Mouse (Mus musculus) T-helper 2 cell (primary cell): Measurements from ENCODE around the gene Ugt1a7c.
"Not testable (repeated sequence)": the region's sequence is repeated elsewhere in the genome, so short reads cannot be mapped to it uniquely, and the experiment has no call there.

ENCODE experiments used
- in situ Hi-C: fragments of 300-600 bp; cut with MboI, MseI; formaldehyde crosslinking; loops from one replicate; pipeline ENCODE4 v1.15.1; 2025; ENCODE audit warnings: high pct_unique_total_duplicates

Gene Ugt1a7c

GRCm38 (mm10) chr1:88120550-88120949 lies 25.7 kb downstream of the Ugt1a7c start:
- in situ Hi-C loops, result not testable (repeated sequence)

DNA sequence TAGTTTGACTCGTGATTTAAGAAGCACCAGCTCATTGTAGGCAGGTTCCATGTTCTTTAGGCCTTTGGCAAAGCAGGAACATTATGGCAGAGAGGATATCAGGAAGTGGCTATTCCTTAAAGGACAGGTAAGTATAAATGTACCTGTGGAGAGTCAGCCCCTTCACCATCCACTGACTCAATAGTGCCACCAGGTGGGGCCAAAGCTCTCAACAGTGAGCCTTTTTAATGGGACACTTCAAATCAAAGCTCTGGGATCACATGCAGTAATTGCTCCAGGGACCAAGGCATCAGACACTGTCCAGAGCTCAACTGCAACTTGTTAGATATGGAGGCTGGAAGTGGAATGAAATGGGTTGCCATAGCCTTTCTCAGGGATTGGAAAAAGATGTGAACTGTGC lies 26.7 kb downstream of the Ugt1a7c start:
- in situ Hi-C loops, result not testable (repeated sequence)

GRCm38 (mm10) chr1:88125827-88126360 lies 31.0 kb downstream of the Ugt1a7c start:
- in situ Hi-C loops, result not testable (repeated sequence)

GRCm38 (mm10) chr1:88129091-88129490 lies 34.2 kb downstream of the Ugt1a7c start:
- in situ Hi-C loops, result not testable (repeated sequence)

DNA sequence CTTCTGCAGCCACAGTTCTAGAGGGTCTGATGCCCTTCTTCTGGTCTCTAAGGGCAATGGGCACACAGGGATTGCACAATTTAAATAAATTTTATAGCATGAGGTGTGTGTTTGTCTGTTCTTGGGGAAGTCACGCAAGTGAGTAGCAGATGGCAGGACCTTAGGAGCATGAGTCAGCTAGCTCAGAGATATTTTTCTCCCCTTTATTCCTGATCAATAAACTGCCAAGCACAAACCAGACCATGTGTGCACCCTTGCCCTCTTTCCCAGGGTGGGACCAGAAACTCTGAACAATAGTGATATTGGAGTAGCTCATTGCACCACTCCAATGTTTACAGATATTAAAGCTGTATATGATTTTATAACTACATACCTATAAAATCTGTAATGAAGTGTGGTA lies 35.4 kb downstream of the Ugt1a7c start:
- in situ Hi-C loops, result not testable (repeated sequence)

- in situ Hi-C loops, result no loop called here
Measured at GRCm38 (mm10) chr1:88133908-88134456, 39.1 kb downstream of the Ugt1a7c start.

- in situ Hi-C loops, result not testable (repeated sequence)
Measured at GRCm38 (mm10) chr1:88134457-88135011, 39.7 kb downstream of the Ugt1a7c start, which contains the start of gene Ugt1a6a. Gene Ugt1a6a, plus strand, starts transcription at chr1:88134809.

DNA sequence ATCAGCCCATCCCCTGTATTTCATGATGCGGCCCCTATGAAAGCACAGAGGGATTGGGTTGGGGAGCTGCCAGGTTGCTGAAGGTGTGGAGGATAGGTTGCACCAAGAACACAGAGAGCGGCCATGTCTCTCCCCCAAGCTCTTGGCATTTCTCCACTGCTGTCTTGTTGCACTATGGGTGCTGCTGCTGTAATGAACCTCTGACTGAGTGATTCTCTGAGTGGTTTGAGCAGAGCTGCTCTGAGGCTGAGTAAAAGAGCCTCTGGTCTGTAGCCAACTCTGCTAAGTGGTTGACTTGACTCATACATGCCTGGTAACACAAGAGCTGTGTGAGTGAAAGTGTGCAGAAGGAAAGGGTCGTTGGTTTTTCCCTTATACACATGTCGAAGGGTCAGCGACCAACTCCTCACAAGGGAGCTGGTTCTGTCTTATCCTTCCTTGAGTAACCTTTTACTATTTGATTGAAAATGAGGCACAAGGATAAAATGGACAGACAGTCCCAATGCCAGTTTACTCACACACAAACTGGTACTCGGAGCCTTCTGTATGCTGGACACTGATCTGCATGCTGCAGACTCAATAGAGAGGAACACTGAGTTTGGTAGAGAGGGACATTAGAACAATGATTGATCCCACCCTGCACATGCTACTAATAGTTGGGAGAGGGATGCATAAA lies 40.5 kb downstream of the Ugt1a7c start:
- in situ Hi-C loops, result not testable (repeated sequence)

- in situ Hi-C loops, result no loop called here
Measured at GRCm38 (mm10) chr1:88136646-88137045, 41.8 kb downstream of the Ugt1a7c start.

DNA sequence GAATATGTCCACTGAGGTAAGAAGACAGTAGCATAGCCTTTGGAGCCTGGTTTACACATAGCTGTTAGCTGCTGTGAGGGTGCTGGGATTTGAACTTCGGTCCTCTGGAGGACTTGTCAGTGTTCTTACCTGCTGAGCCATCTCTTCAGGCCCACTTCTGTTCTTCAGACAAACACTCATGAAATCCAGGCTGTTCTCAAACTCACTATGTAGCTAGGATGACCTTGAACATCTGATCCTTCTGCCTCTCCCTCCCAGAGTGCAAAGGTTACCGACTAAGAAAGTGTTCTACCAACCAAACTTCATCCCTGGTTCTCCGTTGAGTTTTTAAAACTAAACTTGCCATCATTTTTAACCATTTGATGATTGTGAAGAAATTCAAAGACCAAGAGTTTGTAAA lies 42.4 kb downstream of the Ugt1a7c start:
- in situ Hi-C loops, result no loop called here

DNA sequence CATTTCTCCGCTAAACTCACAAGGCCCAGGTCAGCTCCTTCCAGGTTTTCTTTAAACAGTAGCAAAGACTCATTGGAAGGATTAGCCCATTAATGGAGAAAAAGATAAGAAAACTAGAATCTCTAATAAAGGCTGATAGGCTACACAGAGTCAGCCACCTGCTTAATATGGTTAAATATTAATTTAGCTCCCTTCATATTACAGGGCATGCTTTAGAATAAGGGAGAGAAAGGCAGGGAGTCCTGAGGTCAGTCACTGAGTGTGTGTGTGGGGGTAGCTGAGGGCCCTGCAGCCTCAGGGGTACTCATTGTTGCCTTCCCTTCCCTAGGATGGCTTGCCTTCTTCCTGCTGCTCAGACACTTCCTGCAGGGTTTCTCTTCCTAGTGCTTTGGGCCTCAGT lies 43.3 kb downstream of the Ugt1a7c start:
- in situ Hi-C loops, result no loop called here

- in situ Hi-C loops, result not testable (repeated sequence)
Measured at GRCm38 (mm10) chr1:88140492-88140891, 45.6 kb downstream of the Ugt1a7c start.

DNA sequence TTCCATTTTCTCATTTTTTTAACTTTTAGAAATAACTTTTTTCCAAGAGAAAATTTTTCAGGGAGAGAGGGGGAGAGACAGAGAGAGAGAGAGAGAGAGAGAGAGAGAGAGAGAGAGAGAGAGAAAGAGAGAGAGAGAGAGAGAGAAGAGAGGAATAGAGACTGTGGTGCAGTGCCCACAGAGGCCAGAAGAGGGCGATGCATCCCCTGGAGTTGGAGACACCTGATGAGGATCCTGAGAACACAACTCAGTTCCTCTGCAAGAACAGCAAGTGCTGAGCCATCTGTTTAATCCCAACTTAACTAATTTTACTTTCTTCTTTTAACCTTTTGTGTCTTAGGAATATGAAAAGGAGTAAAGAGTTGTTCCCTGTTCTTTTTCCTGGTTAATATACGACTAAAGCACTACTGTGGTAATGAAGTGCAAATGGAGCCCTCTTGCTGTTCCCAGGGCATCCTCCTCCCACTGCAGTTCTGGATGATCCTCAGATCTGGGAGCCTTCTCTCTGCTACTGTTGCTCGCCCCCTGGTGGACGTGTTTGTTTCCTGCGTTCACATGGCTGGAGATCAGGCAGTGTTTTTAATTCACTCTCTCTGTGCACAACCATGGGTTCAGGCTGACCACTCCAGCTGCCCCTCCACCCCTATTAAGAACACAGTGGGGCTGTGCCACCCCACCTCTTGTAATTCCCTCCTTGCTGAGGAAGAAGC lies 49.3 kb downstream of the Ugt1a7c start:
- in situ Hi-C loops, result not testable (repeated sequence)

- in situ Hi-C loops, result loop anchor here (5.0 kb wide), 2 partner anchors 57 to 137 kb away; partner anchors contain the start of gene Ugt1a2
Measured at GRCm38 (mm10) chr1:88145278-88145677, 50.4 kb downstream of the Ugt1a7c start.

DNA sequence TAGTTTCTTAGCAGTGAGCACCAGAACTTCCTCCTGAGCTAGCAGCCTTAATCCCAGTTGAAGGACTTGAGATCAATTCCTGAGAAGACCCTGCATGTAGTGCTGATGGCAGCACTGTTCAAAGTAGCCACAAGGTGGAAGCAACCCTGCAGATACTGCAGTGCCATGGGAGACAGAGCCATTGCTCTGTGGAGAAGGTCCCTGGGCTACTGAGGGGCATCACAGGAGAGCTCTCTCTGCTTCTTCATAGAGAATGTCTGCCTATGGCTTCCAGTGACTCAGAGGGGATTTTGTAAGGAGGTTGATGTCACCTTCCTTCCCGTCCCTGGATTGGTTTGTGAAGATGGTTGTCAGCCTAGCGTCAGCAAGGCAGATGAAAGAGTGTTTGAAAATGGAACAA lies 55.3 kb downstream of the Ugt1a7c start:
- in situ Hi-C loops, result not testable (repeated sequence)

- in situ Hi-C loops, result no loop called here
Measured at GRCm38 (mm10) chr1:88158430-88158829, 63.6 kb downstream of the Ugt1a7c start.

- in situ Hi-C loops, result no loop called here
Measured at GRCm38 (mm10) chr1:88165711-88166110, 70.8 kb downstream of the Ugt1a7c start, which contains the start of gene Ugt1a5. Gene Ugt1a5, plus strand, starts transcription at chr1:88166012.

- in situ Hi-C loops, result not testable (repeated sequence)
Measured at GRCm38 (mm10) chr1:88172190-88172589, 77.3 kb downstream of the Ugt1a7c start.

- in situ Hi-C loops, result loop anchor here (25.0 kb wide), 2 partner anchors 758 to 1108 kb away; no protein-coding TSS in a partner anchor
Measured at GRCm38 (mm10) chr1:88179657-88180056, 84.8 kb downstream of the Ugt1a7c start.

DNA sequence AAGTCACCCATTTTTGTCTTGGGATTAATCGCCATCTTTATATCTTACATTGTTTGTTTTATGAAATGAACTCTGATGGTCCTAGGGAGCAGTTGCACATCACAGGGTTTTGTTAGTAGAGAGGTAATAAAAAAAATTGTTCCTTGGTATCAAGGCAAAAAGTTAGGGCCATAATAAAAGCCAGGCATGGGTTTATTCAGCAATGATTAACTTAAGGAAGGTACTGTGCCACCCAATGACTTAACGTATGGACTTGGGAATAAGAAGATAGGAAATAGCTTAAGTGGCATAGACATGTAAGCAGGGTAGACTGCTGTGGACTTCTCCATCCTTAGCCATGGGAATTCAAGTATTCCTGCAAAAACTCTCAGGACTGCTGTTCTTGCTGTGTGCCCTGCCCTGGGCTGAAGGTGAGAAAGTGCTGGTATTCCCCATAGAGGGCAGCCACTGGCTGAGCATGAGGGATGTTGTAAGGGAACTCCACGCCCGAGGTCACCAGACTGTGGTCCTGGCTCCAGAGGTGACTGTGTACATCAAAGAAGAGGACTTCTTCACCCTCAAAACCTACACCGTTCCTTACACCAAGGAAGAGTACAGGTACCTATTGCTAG lies 91.6 kb downstream of the Ugt1a7c start:
- in situ Hi-C loops, result loop anchor here (25.0 kb wide), 2 partner anchors 751 to 1101 kb away; no protein-coding TSS in a partner anchor

DNA sequence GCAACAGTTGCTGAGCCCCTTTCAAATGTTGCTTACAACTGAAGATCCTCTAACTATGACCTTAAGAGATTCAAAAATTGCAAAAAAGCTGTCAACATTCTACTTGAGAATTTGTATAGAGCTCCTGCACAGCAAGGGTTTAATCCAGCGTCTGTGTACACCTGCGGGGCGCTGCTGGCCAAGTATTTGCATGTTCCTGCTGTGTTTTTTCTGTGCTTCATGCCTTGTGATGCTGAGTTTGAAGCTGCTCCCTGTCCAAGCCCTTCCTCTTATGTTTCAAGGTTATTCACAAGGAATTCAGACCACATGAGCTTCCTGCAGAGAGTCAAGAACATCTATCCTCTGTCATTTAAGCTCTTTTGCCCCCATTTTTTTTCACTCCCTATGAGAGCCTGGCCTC lies 97.3 kb downstream of the Ugt1a7c start:
- in situ Hi-C loops, result loop anchor here (5.0 to 25.0 kb wide), 3 partner anchors 135 to 1095 kb away; no protein-coding TSS in a partner anchor
